Mouse (Mus musculus) small intestine, adult 2 months (tissue): ENCODE results near the gene Nfkb1. TPM values are rescaled to one million over a fixed set of nuclear protein-coding genes. Genes with fewer than 3 reads are reported as not detected.

ENCODE experiments used
- H3K27ac ChIP-seq: fragments of 200-500 bp; 2 replicates; pipeline ENCODE4 v1.5.1; 2012; ENCODE audit warnings: low read depth, low read length, control low read depth, inconsistent platforms; ENCODE audit not compliant: insufficient read depth
- H3K27me3 ChIP-seq: fragments of 200-500 bp; 2 replicates; pipeline ENCODE4 v1.6.1; 2012; ENCODE audit warnings: mild to moderate bottlenecking, moderate library complexity, low read length, inconsistent platforms; ENCODE audit not compliant: control insufficient read depth, insufficient read depth
- H3K36me3 ChIP-seq: fragments of 200-500 bp; 2 replicates; pipeline ENCODE4 v1.6.1; 2012; ENCODE audit warnings: mild to moderate bottlenecking, low read length, control low read depth, inconsistent platforms; ENCODE audit not compliant: control insufficient read depth, insufficient read depth
- H3K4me1 ChIP-seq: fragments of 200-500 bp; 2 replicates; pipeline ENCODE4 v1.6.1; 2012; ENCODE audit warnings: low read length, inconsistent platforms, mixed read lengths; ENCODE audit not compliant: control insufficient read depth, insufficient read depth, insufficient read length
- H3K4me3 ChIP-seq: fragments of 200-500 bp; 2 replicates; pipeline ENCODE4 v1.5.1; 2012; ENCODE audit warnings: low read depth, mild to moderate bottlenecking, control low read depth, inconsistent platforms, low read length, moderate library complexity
- CTCF ChIP-seq: fragments of 200-500 bp; IDR thresholded peaks from 2 replicates; pipeline ENCODE4 v1.5.1; 2012; ENCODE audit warnings: low read depth, mild to moderate bottlenecking, control low read depth, inconsistent platforms, low read length, moderate library complexity, mixed read lengths; ENCODE audit not compliant: insufficient replicate concordance, insufficient read length; ENCODE audit errors: extremely low read depth
- POLR2A ChIP-seq: fragments of 200-500 bp; IDR thresholded peaks from 2 replicates; pipeline ENCODE4 v1.6.1; 2012; ENCODE audit warnings: low read depth, mild to moderate bottlenecking, control low read depth, inconsistent platforms, low read length, moderate library complexity
- WGBS: fragments of 180-500 bp; shearing (Covaris S2); methylation state at CpG from one replicate; pipeline ENCODE4 v1.1.7; 2018; 5-methylcytosine and 5-hydroxymethylcytosine counted together
- polyA plus RNA-seq: library from polyadenylated mRNA; depleted of rRNA; stranded (reverse); fragments of >200 nt; gene quantifications from 2 replicates; pipeline ENCODE4 v1.2.3, GENCODE M21; 2012

Gene Nfkb1
- polyA plus RNA-seq, 1 experiment = 94.2 TPM

GRCm38 (mm10) chr3:135575126-135575525 is 116.2 kb downstream of the Nfkb1 start:
- Histone ChIP-seq H3K4me3 (no peak overlapping the region), H3K27ac (no peak overlapping the region), H3K36me3 (peaks cover 10% of the 10 kb centered on the region), H3K4me1 (peaks cover 3% of the 10 kb centered on the region; the same call in 1 of the 2 replicates), H3K27me3 (no peaks in the 10 kb centered on the region)
- 84% methylated on average over 3 of the region's 3 CpGs for WGBS
- TF ChIP-seq CTCF (no peak), POLR2A (no peak)

- Histone ChIP-seq H3K4me3 (no peak overlapping the region), H3K4me1 (peaks cover 3% of the 10 kb centered on the region; the same call in 1 of the 2 replicates), H3K27ac (no peak overlapping the region; the same call in 1 of the 2 replicates), H3K36me3 (peaks cover 13% of the 10 kb centered on the region), H3K27me3 (no peaks in the 10 kb centered on the region)
- 50% methylated on average over 6 of the region's 6 CpGs for WGBS
- TF ChIP-seq POLR2A = no peak
- no peak for TF ChIP-seq CTCF
These were observed 118.3 kb downstream of the Nfkb1 start for GRCm38 (mm10) chr3:135573051-135573450.

GRCm38 (mm10) chr3:135571540-135571939 is 119.8 kb downstream of the Nfkb1 start:
- TF ChIP-seq POLR2A (no peak), CTCF (no peak)
- peaks cover 3% of the 10 kb centered on the region; the same call in 1 of the 2 replicates for H3K4me1 ChIP-seq
- H3K4me3 ChIP-seq = no peak overlapping the region
- H3K27ac ChIP-seq = no peak overlapping the region
- 74% methylated on average over 13 of the region's 13 CpGs for WGBS
- peaks cover 14% of the 10 kb centered on the region for H3K36me3 ChIP-seq
- H3K27me3 ChIP-seq = no peaks in the 10 kb centered on the region

- Histone ChIP-seq H3K27ac (no peak overlapping the region), H3K4me3 (no peak overlapping the region), H3K27me3 (no peaks in the 10 kb centered on the region), H3K4me1 (peaks cover 3% of the 10 kb centered on the region; the same call in 1 of the 2 replicates), H3K36me3 (peaks cover 19% of the 10 kb centered on the region)
- TF ChIP-seq CTCF (no peak), POLR2A (no peak)
- WGBS = 70% methylated on average over 5 of the region's 5 CpGs
These were observed 122.7 kb downstream of the Nfkb1 start for GRCm38 (mm10) chr3:135568633-135569032.

GRCm38 (mm10) chr3:135567888-135568287 is 123.5 kb downstream of the Nfkb1 start:
- no peaks in the 10 kb centered on the region for H3K4me1 ChIP-seq
- TF ChIP-seq POLR2A (no peak), CTCF (no peak)
- H3K4me3 ChIP-seq = no peak overlapping the region
- 75% methylated on average over 6 of the region's 6 CpGs for WGBS
- peaks cover 21% of the 10 kb centered on the region for H3K36me3 ChIP-seq
- no peak overlapping the region for H3K27ac ChIP-seq
- H3K27me3 ChIP-seq = no peaks in the 10 kb centered on the region

GRCm38 (mm10) chr3:135565306-135565705 is 126.0 kb downstream of the Nfkb1 start:
- Histone ChIP-seq H3K4me3 (no peak overlapping the region), H3K27me3 (no peaks in the 10 kb centered on the region), H3K4me1 (no peaks in the 10 kb centered on the region), H3K36me3 (peaks cover 13% of the 10 kb centered on the region), H3K27ac (no peak overlapping the region)
- TF ChIP-seq CTCF (no peak), POLR2A (no peak)
- 83% methylated on average over 4 of the region's 4 CpGs for whole genome bisulfite sequencing

- TF ChIP-seq CTCF = no peak
- no peak for TF ChIP-seq POLR2A
- Histone ChIP-seq H3K27ac (no peak overlapping the region), H3K4me3 (no peak overlapping the region), H3K27me3 (no peaks in the 10 kb centered on the region), H3K4me1 (no peaks in the 10 kb centered on the region), H3K36me3 (peaks cover 10% of the 10 kb centered on the region)
- WGBS = 90% methylated on average over 9 of the region's 9 CpGs
These were observed 126.6 kb downstream of the Nfkb1 start for GRCm38 (mm10) chr3:135564706-135565105.

- TF ChIP-seq POLR2A (no peak), CTCF (no peak)
- whole genome bisulfite sequencing = 90% methylated on average over 17 of the region's 17 CpGs
- no peaks in the 10 kb centered on the region for H3K4me1 ChIP-seq
- H3K27me3 ChIP-seq = no peaks in the 10 kb centered on the region
- H3K36me3 ChIP-seq = peaks cover 9% of the 10 kb centered on the region
- H3K4me3 ChIP-seq = no peak overlapping the region
- no peak overlapping the region for H3K27ac ChIP-seq
These were observed 128.1 kb downstream of the Nfkb1 start for GRCm38 (mm10) chr3:135563163-135563689.
